Mouse (Mus musculus) gastrocnemius, adult 8-10 months (tissue): ENCODE results near the gene 1700034J05Rik. TPM values are rescaled to one million over a fixed set of nuclear protein-coding genes. Genes with fewer than 3 reads are reported as not detected.

Source experiments
- DNase-seq, 2 experiments: peaks; one replicate each; pipeline ENCODE4 v3.0.0; 2022; ENCODE audit warnings: low spot score in 2 of 2
- total RNA-seq, 4 experiments: library from RNA; stranded (reverse); gene quantifications; 2 replicates each; pipeline ENCODE4 v1.2.4; 2022

The 1700034J05Rik gene
- not detected for total RNA-seq

GRCm38 (mm10) chr6:146954258-146954657 lies at the start of gene 1700034J05Rik:
Gene 1700034J05Rik (minus strand): TSS chr6:146954422.
- DNase-seq: no peak

- no peak for DNase-seq
Observed at GRCm38 (mm10) chr6:146999755-147000154, 45.5 kb upstream of the 1700034J05Rik start.

- DNase-seq: no peak
Observed at GRCm38 (mm10) chr6:146999302-146999701, 45.1 kb upstream of the 1700034J05Rik start.

- DNase-seq: no peak
Observed at GRCm38 (mm10) chr6:146998710-146999109, 44.5 kb upstream of the 1700034J05Rik start.

GRCm38 (mm10) chr6:146997006-146997405 lies 42.8 kb upstream of the 1700034J05Rik start:
- DNase-seq: no peak

GRCm38 (mm10) chr6:146995878-146996277 lies 41.7 kb upstream of the 1700034J05Rik start:
- DNase-seq: no peak

- no peak for DNase-seq
Observed at GRCm38 (mm10) chr6:146995391-146995790, 41.2 kb upstream of the 1700034J05Rik start.

GRCm38 (mm10) chr6:146994236-146994635 lies 40.0 kb upstream of the 1700034J05Rik start:
- no peak for DNase-seq

- DNase-seq: no peak
Observed at GRCm38 (mm10) chr6:146984569-146984968, 30.3 kb upstream of the 1700034J05Rik start.

GRCm38 (mm10) chr6:146981249-146981835 lies 27.1 kb upstream of the 1700034J05Rik start:
- DNase-seq: no peak

- DNase-seq: no peak
Observed at GRCm38 (mm10) chr6:146979953-146980352, 25.7 kb upstream of the 1700034J05Rik start.

GRCm38 (mm10) chr6:146979115-146979744 lies 25.0 kb upstream of the 1700034J05Rik start:
- no peak for DNase-seq

- DNase-seq: no peak
Observed at GRCm38 (mm10) chr6:146978691-146979114, 24.5 kb upstream of the 1700034J05Rik start.

- DNase-seq: no peak
Observed at GRCm38 (mm10) chr6:146976446-146976845, 22.2 kb upstream of the 1700034J05Rik start.

- DNase-seq: no peak
Observed at GRCm38 (mm10) chr6:146973830-146974229, 19.6 kb upstream of the 1700034J05Rik start.

GRCm38 (mm10) chr6:146973406-146973805 lies 19.2 kb upstream of the 1700034J05Rik start:
- DNase-seq: no peak

GRCm38 (mm10) chr6:146972740-146973139 lies 18.5 kb upstream of the 1700034J05Rik start:
- DNase-seq: no peak

GRCm38 (mm10) chr6:146972009-146972408 lies 17.8 kb upstream of the 1700034J05Rik start:
- DNase-seq: no peak

- no peak for DNase-seq
Observed at GRCm38 (mm10) chr6:146971366-146971765, 17.1 kb upstream of the 1700034J05Rik start.

- no peak for DNase-seq
Observed at GRCm38 (mm10) chr6:146970811-146971210, 16.6 kb upstream of the 1700034J05Rik start.

GRCm38 (mm10) chr6:146967836-146968235 lies 13.6 kb upstream of the 1700034J05Rik start:
- no peak for DNase-seq

- no peak for DNase-seq
Observed at GRCm38 (mm10) chr6:146966446-146967019, 12.3 kb upstream of the 1700034J05Rik start.
